Mouse (Mus musculus): ENCODE measurements around the gene Myg1.

The Myg1 gene

DNA sequence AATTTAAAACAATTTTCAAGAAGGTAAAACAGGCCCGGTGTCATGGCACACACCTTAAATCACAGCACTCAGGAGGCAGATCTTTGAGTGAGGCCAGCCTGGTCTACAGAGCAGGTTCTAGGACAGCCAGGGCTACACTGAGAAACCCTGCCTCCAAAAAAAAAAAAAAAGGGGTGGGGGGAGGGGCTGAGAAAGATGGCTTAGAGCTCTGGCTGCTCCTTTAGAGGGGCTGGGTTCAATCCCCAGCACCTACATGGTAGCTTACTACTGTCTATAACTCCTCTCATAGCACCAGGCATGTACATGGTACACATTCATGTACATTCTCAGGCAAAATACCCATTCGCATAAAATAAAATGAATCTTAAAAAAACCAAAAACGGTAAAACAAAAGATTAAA is 13.0 kb downstream of the Myg1 start:
- no peak for DNase-seq (ENCODE audit: low spot score)

DNA sequence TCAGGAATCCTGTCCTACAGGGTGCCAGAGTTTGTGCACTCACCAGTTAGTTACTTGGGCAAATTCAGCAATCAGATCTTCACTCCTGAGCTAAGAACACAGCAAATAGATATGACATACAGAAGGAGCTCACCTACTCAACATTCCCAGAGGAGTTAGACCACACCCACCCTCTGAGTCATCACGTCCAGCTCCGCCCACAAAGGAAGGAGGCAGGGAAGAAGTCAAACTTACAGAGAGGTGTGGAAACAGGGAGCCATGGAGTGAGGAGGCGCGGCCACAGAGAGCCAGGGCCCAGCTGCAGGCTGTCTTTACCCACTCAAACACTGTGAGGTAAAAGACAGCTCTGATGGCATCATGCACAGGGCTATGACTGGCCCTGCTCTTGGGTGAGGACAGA is 14.9 kb downstream of the Myg1 start:
- no peak for DNase-seq (ENCODE audit: low spot score)

DNA sequence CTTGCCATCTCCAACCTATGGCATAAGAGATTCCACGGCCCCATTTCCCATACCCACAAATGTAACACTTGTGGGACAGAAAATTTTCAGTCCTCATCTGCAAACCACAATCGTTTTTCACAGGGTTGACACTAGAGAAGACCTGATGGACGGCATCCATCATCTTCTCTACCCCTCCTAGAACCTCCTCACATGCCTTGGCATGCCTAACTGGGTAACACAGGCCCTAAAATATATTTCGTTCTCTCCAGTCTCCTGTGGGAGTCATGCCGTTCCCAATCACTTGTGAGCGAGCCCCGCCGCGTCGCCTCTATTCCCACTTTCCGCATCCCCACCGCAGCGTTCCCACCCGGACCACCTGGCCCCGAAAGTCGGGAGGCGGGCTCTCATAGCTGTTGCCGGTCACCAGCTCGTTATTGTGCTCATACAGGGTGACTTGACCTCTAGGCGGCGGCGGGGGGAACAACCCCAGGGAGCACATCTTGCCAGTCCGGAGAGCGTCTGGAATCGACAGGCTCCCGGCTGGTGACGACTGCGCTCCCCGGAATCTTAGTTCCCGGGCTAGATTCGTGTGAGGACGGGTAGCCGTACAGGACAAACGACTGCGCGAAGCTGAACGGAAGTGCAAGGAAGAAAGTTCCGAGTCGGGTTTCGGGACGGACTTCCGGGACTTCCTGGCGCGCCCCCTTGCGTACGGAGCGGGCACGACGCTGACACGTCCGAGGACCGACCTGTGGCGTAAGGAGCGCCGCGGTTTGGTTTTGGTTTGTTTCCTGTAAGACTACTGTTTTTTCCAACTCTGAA is 18.8 kb downstream of the Myg1 start, which contains the start of gene Aaas:
Aaas (minus strand) TSS at position 634 of the 804 bp plus-strand sequence.
- peak; percentile 87 for DNase-seq (ENCODE audit: low spot score)

DNA sequence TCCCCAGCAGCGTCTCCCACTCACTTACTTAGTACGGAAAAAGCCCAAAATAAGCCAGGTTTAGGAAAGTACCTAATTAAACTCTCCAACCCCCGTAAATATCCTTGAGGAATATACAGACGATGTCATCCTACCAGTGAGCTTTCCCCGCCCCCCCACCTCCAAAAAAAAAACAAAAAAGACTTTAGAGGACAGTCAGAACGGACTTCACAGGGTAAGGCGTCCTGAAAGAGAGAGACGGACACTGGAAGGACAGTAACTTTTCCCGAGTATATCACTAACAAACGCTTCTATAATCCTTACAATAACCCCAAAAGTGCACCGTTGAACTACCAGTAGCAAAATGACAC is 19.4 kb downstream of the Myg1 start:
- no peak for DNase-seq (ENCODE audit: low spot score)

DNA sequence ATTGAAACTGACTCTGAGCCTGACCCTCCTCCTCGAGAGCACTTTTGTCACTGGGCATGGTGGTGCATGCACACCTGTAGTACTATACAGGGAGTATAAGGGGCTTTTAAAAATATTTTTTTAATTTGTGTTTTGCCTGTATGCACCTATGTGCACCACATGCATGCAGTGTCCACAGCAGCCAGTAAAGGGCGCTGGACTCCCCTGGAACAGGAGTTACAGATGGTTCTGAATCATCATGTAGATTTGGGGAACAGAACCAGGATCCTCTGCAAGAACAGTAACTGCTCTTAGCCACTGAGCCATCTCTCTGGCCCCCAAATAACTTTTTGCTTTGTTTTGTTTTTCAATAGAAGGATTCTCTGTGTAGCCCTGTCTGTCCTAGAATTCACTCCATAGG is 20.7 kb downstream of the Myg1 start:
- DNase-seq (ENCODE audit: low spot score), result no peak

DNA sequence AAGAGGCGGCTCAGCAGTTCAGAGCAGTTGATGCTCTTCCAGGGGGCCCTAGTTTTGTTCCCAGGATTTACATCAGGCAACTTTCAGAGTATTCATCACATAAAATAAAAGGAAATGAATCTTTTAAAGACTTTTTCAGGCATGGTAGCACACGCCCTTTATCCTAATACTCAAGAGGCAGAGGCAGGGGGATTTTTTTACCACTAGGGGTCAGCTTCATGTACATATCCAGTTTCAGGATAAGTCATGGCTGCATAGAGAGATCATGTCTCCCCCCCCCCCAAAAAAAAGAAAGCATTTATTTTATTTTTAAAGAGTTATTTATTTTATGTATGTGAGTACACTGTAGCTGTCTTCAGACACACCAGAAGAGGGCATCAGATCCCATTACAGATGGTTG is 22.5 kb downstream of the Myg1 start:
- DNase-seq (ENCODE audit: low spot score), result no peak

DNA sequence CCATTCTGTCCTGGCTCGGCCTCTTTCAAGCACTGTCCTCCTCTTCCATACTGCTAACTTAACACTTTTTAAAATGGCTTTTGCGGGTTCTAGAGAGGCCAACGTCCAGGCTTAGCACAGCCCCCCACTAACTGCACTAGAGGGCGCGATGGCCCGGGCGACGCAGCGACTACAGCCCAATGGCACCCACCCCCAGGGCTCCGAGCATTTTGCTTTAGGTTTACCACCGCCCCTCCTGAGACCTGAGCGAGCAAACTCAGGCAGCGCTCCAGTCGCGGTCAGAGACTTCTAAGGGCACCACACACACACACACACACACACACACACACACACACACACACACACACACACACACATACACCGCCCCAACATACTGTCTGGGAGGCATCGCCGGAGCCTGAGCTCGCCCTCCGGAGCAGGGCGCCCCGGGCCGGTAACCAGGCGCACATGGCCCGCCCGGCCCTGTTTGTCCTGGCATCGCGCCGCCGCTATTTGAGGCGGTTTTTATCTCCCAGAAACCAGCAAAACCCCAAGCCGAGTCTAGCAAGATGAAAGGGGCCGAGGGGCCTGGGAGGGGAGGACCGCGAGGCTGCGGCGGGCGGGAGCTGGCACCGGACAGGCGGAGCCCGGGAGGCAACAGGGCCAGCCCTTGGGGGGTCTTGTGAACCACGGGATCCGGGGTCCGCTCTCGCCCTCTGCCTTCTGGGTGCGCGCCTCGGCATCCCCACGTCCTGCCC is 23.8 kb downstream of the Myg1 start:
- no peak for DNase-seq (ENCODE audit: low spot score)

DNA sequence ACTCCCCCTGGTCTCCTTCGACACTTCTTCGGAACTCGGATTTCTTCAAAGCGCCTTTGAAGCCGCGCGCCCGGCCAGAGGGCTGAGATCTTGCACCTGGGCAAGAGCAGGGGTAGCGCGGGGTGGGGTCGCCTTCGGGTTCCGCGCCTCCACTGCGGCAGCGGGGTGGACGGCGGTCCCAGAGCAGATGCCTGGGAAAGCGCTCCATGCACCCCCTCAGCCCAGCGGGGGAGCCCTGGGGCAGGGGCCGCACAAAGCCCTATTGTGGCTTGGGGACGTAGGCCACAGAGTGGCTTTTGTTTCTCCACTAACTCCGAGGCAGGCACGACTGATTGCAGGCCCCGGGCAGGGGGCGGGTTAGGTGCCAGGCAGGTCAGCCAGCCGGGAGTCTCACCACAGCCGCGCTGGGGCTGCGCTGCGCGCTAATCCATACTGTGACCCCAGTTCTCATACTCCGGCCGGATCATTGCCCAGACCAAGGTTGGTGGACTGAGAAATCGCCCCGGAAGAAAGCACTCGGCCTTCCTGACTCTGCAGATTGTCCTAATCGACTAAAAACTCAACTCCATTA is 24.4 kb downstream of the Myg1 start:
- no peak for DNase-seq (ENCODE audit: low spot score)

DNA sequence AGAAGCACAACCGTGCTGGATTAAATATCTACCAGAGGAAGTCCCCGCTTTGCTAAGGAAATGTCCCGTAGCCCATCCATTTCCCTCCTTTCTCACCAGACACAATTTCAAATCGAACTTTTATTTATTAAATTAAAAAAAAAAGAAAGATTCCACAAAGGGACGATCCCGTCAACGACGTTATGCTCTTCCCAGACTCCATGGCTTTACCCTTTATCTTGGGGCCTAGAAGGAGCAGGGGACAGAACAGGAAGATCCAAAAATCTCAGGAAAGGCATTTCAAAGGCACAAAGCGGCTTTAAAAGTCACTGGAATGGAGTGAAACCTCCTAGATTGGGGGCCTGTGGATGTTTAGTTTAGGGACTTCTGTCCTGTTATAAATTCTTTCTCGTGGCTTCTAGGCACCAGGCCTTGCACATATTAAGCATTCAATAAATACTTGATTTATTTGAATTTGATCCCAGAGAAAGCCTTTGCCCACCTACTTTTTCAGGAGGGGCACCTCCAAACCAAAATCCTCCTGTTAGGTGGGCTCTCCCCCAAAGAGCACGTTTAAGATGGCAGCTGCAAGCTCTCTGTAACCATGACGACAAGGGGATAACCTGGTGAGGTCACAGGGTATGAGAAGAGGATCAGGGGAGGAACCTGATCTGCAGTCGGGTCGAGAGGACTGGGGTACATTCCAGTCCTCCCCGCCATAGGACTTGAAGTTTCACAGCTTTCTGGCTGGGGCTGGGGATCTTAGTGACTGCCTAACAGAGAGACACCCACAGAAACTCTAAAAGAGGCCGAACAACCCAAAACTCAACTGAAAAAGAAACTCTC is 25.2 kb downstream of the Myg1 start:
- DNase-seq (ENCODE audit: low spot score), result no peak

DNA sequence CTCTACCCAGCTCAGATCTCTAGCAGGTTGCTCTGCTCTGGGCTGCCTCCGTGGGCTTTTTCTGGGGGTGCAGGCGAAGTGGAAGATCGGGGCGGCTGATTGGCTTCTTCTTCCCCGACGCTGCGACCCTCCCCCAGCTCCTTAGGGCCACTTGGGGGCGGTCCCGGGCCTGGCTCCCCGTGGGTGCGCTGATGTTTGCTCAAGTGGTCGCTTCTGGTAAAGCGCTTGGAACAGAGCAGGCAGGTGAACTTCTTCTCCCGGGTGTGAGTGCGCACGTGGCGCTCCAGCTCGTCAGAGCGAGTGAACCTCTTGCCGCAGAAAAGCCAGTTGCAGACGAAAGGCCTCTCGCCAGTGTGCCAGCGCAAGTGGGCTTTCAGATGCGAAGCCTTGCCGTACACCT is 26.6 kb downstream of the Myg1 start:
- DNase-seq (ENCODE audit: low spot score), result no peak

DNA sequence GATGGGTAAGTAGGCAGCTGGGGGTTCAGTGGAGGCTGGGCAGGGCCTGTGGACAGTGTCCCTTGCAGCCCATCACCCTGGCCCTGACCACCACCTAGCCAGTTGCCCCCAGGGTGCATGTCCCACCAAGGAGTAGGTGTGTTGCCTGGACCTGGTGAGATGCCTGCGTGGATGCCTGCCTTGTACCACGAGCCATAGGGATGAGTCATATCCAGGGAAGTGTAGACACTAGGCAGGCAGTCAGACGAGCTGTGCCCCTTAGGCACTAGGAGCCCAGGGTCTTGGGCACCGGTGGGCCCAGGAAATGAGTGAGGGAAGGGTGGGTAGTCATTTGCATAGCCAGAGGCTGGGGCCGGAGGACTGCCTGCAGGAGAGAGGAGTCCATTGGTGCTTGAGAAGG is 27.3 kb downstream of the Myg1 start:
- DNase-seq (ENCODE audit: low spot score), result no peak

DNA sequence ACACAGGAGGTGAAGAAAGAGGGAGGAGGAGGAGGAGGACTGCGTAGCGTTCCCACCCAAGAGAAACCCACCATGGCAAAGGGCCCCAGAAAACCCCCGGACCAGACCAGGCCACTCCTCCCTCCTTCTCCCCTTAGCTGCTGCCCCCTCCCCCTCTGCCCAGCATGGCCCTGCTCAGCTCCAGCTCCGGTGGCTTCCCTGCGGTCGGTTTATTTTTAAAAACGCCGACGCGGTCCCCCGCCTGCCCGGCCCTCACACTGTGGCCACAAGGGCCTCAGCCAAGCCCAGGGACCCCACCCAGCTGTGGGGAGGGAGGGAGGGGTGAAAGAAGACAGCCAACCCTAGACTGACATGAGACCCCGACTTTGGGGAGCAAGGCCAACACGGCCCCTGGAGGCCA is 31.1 kb downstream of the Myg1 start:
- no peak for DNase-seq (ENCODE audit: low spot score)

DNA sequence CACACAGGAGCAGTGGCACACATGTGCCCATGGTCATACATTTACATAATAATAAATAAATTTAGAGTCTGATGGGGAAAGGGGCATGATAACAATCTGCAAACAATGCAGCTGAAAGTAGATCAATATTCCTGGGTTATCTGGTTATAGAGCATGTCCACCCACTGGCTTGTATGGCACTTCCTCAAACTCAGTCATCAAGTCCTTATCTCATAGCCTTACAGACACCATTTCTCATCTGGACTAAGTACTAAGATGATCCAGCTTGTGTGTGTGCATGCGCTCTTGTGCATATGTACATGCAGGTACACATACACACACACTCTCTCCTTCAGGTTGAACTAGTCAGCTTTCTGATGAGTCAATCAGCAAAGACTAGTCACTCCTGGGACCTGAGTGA is 33.2 kb downstream of the Myg1 start:
- no peak for DNase-seq (ENCODE audit: low spot score)

DNA sequence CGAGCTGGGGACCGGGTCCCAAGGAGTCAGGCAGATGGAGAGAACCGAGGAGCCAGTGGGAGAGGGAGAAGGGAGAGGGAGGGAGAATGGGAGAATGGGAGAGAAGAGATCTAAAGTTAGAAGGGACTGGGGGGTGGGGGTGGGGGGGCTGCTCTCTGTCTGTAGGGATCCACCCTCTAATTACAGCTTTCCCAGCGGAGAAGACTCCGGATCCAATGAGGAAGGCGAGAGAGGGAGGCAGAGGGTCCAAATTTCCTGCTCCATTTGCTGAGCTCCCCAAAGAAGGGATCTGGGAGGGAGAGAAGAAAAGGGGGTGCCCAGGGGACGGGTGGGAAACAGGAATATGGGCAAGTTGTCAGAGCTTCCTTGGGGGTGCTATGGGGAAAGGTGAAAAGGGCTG is 34.7 kb downstream of the Myg1 start:
- DNase-seq (ENCODE audit: low spot score), result no peak

DNA sequence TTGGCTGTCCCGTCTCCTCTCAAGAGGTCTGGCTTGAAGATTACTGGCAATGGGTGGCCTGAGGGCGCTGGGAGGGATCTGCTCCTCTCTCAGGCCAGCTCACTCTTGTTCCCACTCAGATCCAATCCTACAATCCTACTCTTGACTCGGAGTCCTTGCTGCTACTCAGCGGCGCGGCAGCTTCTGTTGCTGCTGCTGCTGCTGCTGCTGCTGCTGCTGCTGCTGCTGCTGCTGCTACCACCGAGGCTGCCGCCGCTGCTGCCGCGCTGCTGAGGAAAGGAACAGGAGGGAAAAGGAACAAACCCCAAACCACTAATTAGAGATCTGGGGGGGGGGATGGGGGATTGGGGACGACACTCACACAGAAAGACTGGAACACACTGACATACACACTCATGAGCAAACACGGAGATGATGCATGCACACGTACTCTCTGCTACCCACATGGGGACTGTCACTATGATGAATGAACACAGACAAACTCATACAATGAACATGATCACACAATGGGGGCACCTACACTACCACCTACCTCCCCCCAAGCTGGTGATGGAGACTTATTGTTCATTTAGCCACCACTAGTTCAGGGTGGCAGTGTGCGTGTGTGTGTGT is 35.3 kb downstream of the Myg1 start, which contains the start of gene Sp7:
Sp7 (minus strand) TSS at position 450 of the 612 bp plus-strand sequence.
- no peak for DNase-seq (ENCODE audit: low spot score)

DNA sequence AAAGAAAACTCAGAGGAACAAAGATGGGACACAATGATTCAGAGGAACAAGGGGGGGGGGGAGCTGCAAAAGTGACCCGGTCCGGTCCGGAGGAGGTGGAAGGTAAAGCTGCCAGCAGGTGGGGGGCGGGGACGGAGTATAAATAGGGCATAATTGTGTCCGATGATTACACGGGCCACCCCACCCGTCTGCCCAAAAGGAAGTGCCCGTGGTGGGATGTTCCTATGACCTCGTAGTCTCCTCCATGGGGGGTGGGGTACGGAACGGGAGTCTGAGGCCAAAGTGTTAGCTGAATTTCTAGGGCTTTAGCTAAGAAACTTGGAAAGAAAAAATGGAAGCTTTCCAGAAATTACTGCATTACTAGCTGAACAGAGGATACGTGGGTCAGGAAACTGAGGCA is 38.5 kb downstream of the Myg1 start:
- DNase-seq (ENCODE audit: low spot score), result no peak

DNA sequence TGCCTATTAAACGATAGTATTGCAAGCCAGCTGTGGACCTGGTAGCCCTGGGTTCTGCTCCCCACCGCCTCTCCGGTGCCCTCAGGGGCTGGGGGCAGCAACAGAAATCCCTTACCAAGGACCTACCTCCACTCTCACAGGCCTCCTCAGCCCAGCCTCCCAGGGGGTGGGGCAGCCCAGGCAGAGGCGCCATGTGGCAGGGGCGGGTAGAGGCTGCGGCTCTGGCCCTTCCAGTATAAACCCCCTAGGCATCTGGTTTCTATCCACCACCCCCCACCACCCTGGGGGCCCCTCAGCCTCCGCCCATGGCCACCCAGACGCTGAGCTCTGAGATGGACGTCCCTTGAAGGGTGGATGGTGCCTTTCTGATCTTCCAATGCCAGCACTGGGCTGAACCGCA is 39.2 kb downstream of the Myg1 start:
- no peak for DNase-seq (ENCODE audit: low spot score)

DNA sequence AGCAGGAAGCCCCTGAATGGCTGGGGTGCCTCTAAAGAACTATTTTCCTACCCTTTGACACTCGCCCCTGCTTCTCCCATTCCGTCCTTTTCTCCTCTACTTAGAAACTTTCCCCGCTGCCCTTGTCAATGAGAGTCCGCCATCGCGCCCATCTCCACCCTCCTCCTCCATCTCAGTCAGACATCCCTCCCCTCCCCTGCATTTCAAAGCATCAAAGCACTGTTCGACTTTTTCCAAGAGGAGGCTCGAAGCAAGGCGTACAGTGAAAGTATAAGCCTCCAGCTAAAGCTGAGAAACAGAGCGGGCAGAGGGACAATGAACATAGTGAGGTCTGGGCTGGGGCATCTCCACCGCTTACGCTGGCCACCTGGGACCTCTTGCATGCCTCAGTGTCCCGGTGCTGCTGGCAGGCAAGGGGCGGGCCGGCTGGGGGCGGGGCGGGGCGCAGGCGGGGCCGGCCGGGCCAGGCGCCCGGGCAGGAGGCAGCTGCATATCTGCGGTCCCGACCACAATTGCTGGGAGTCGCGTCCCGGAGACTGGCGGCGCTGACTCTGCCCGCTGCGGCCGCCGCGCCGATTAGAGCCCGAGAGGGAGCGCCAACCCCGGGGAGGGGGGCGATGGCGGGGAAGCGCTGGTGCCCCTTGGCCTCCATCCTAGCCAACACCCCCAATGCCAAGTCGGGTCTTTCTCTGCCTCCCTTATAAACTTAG is 45.1 kb downstream of the Myg1 start:
- DNase-seq (ENCODE audit: low spot score), result no peak

DNA sequence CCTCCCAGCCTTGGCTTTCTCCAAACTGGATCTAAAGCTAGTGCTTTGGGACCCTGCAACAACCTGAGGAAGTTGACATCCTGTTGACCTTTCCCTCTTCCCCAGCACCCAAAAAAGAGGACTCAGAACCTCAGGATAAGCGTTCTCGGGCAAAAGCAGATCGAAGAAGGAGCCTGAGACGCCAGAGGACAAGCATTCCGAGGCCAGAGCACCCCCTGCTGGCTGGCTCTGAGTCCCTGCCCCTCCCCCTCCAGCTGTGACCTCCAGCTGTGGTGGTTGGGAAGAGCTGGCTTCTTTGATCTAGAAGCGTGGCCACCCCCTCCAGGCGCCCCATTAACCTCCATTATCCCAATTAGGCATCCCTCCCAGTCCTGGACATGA is 45.6 kb downstream of the Myg1 start:
- no peak for DNase-seq (ENCODE audit: low spot score)

DNA sequence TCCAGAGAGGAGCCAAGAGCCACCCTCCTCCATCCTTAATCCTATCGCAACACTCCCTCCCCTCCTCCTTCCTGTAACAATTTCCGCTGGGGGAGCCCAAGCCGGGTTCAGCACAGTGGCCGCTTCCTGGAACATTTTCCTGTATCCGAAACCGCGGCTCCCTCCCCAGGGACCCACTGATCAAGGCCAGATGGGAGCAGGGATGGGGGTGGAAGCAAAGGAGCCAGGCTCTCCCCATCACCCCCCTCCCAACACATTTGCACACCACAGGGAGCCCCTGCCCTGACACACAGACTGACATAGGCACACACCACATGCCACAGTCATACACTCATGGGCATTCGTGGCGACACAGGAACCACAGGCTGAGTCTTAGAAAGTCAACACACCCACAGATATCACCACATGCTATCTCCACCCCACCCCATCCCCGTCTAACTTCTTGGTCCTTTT is 46.3 kb downstream of the Myg1 start:
- no peak for DNase-seq (ENCODE audit: low spot score)

DNA sequence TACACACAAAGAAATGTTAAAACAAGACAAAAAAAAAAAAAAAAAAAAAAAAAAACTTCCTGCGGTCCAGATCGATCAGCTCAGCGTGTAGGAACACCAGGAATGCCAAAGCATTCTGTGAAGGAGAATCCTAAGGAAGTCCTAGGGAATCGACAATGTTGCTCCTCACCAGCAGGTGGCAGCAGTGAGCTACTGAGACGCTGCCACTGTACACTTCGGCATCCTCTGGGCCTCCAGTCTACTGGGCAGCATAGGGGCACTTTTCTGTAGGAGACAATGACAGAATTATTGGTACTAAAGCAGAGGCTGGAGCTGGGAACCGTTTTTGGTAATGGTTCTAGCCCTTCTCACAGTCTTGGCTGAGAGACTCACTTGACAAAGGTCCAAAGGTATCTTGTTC is 50.1 kb downstream of the Myg1 start:
- DNase-seq (ENCODE audit: low spot score), result peak; percentile 41
